ENCODE assay signal across 8 mouse cellular contexts in genomic region chr11:71033163-71033761, GRCm38 (mm10). TPM values are rescaled to one million over a fixed set of nuclear protein-coding genes. Genes with fewer than 3 reads are reported as not detected.
DNase-seq lines count a peak whose midpoint lies in the region; ATAC-seq and TF ChIP-seq lines count a peak whose summit lies in the region.

TSS of gene 6330403K07Rik (minus strand) at chr11:71033513.

- TF ChIP-seq POLR2A in olfactory bulb, adult 2 months (IDR thresholded peaks at IDR 0.05; ENCODE audit: insufficient read depth, low read depth, low read length), result 0 out of 2 replicates have a peak, but pooled peaks have one; percentile 37

- ATAC-seq in kidney, embryonic 16.5 days (ENCODE audit: low FRiP score, low TSS enrichment), result peak; percentile 98
- ATAC-seq in kidney, postnatal 0 days (replicated peaks; ENCODE audit: low FRiP score, low read depth), result peak; percentile 92
- peak; percentile 76 for ATAC-seq in liver, embryonic 12.5 days

- H3K4me2 ChIP-seq in kidney, embryonic 16.5 days (replicated peaks; ENCODE audit: low read depth, low read length), result peak within 1 kb of the TSS; percentile 87
- H3K4me2 ChIP-seq in kidney, postnatal 0 days (ENCODE audit: low read length), result peak within 1 kb of the TSS; percentile 90
- peak within 1 kb of the TSS; percentile 62 for H3K4me2 ChIP-seq in liver, embryonic 12.5 days

- no peaks in the 10 kb centered on the region for H3K36me3 ChIP-seq in kidney, embryonic 16.5 days (ENCODE audit: insufficient read depth, low read length)
- H3K36me3 ChIP-seq in kidney, postnatal 0 days (ENCODE audit: insufficient read depth, low read length), result no peaks in the 10 kb centered on the region
- H3K36me3 ChIP-seq in liver, embryonic 12.5 days, result peaks cover 5% of the 10 kb centered on the region

- peak within 1 kb of the TSS; percentile 57 for H3K27ac ChIP-seq in kidney, embryonic 16.5 days (ENCODE audit: low read length)
- H3K27ac ChIP-seq in kidney, postnatal 0 days, result 0 out of 2 replicates have a peak within 1 kb of the TSS, but pooled peaks have one; percentile 36
- no peak within 1 kb of the TSS for H3K27ac ChIP-seq in liver, embryonic 12.5 days
- H3K27ac ChIP-seq in olfactory bulb, adult 2 months (ENCODE audit: insufficient read depth, low read depth, low read length), result peak within 1 kb of the TSS; percentile 92

- H3K4me3 ChIP-seq in kidney, embryonic 16.5 days (ENCODE audit: low read length), result peak within 1 kb of the TSS; percentile 64
- peak within 1 kb of the TSS; percentile 53 for H3K4me3 ChIP-seq in kidney, postnatal 0 days (replicated peaks; ENCODE audit: low read depth, low read length)
- H3K4me3 ChIP-seq in liver, embryonic 12.5 days, result peak within 1 kb of the TSS; percentile 45
- H3K4me3 ChIP-seq in olfactory bulb, adult 2 months (ENCODE audit: insufficient read depth, low read depth, low read length), result peak within 1 kb of the TSS; percentile 60

- H3K9ac ChIP-seq in kidney, embryonic 16.5 days (replicated peaks; ENCODE audit: low read length), result peak within 1 kb of the TSS; percentile 71
- peak within 1 kb of the TSS; percentile 56; the same call in 1 of the 2 replicates for H3K9ac ChIP-seq in kidney, postnatal 0 days (ENCODE audit: low read depth, low read length)
- peak within 1 kb of the TSS; percentile 31; the same call in 1 of the 2 replicates for H3K9ac ChIP-seq in liver, embryonic 12.5 days

- H3K9me3 ChIP-seq in kidney, embryonic 16.5 days (ENCODE audit: low read length), result no peaks in the 10 kb centered on the region
- no peaks in the 10 kb centered on the region for H3K9me3 ChIP-seq in kidney, postnatal 0 days (replicated peaks; ENCODE audit: low read length)
- H3K9me3 ChIP-seq in liver, embryonic 12.5 days (replicated peaks), result no peaks in the 10 kb centered on the region

- DNase-seq in kidney, adult 8-10 months, result no peak
- peak; percentile 43 for DNase-seq in cerebellum, adult 9-11 months
- DNase-seq in frontal cortex, adult 2 months (ENCODE audit: extremely low spot score in 1 of 2, low spot score in 1 of 2), result peak; percentile 64 to 72
- DNase-seq in kidney, postnatal 0 days (ENCODE audit: low spot score), result peak; percentile 81
- no peak for DNase-seq in urinary bladder, postnatal 10 days (ENCODE audit: low spot score)

- WGBS in kidney, embryonic 16.5 days, result 0% methylated on average over 30 of the region's 31 CpGs
- WGBS in kidney, postnatal 0 days, result under 1% methylated on average over 31 of the region's 31 CpGs
- 2% methylated on average over 30 of the region's 31 CpGs for WGBS in liver, embryonic 12.5 days (ENCODE audit: insufficient replicate concordance)
- 1% methylated on average over 31 of the region's 31 CpGs for WGBS in olfactory bulb, adult 2 months

- H3K4me1 ChIP-seq in kidney, embryonic 16.5 days (ENCODE audit: insufficient read depth, low read length), result peaks cover 4% of the 10 kb centered on the region; the same call in 1 of the 2 replicates
- peaks cover 8% of the 10 kb centered on the region; the same call in 1 of the 2 replicates for H3K4me1 ChIP-seq in kidney, postnatal 0 days (replicated peaks; ENCODE audit: insufficient read depth, low read length)
- H3K4me1 ChIP-seq in liver, embryonic 12.5 days, result peaks cover 16% of the 10 kb centered on the region
- 0 out of 2 replicates have a peak, but pooled peaks cover 5% of the 10 kb centered on the region for H3K4me1 ChIP-seq in olfactory bulb, adult 2 months (ENCODE audit: control insufficient read depth, insufficient read depth, low read length)

- no peak for TF ChIP-seq CTCF in kidney, postnatal 0 days (IDR thresholded peaks at IDR 0.05; ENCODE audit: low read depth)
- no peak for TF ChIP-seq CTCF in olfactory bulb, adult 2 months (IDR thresholded peaks at IDR 0.05; ENCODE audit: insufficient read depth, low read depth, low read length)

- H3K27me3 ChIP-seq in kidney, embryonic 16.5 days (ENCODE audit: insufficient read depth, low read length), result no peaks in the 10 kb centered on the region
- H3K27me3 ChIP-seq in kidney, postnatal 0 days (ENCODE audit: insufficient read depth, low read length), result no peaks in the 10 kb centered on the region
- H3K27me3 ChIP-seq in liver, embryonic 12.5 days (replicated peaks), result peaks cover 27% of the 10 kb centered on the region

RNA-seq across cellular contexts. Expression of gene 6330403K07Rik, which starts in this region (rescaled TPM):
- polyA plus RNA-seq in kidney, embryonic 16.5 days (2015; fragmentation: Nextera tagmentation; extraction: Ambion mirVana), result 56.7 and 59.7 TPM in 2 replicates
- polyA plus RNA-seq in frontal cortex, adult 2 months (2012; rRNA removed), result 367 and 395 TPM in 2 replicates
- polyA plus RNA-seq in kidney, postnatal 0 days (2015; fragmentation: Nextera tagmentation; extraction: Ambion mirVana), result 32.5 and 36.5 TPM in 2 replicates
- polyA plus RNA-seq in liver, embryonic 12.5 days (2016; fragmentation: Nextera tagmentation; extraction: Ambion mirVana), result 12.9 and 14.1 TPM in 2 replicates
- polyA plus RNA-seq in olfactory bulb, adult 2 months (2012; ENCODE audit: insufficient read depth, insufficient read length, low replicate concordance, missing spikeins), result not detected in 2 replicates

Comparison
In these comparisons a context has a peak if more than half of its experiments do, and no peak if none do; other contexts are left out.
1. DNase-seq: peak in cerebellum, adult 9-11 months (single experiment), frontal cortex, adult 2 months (2 of 2) and kidney, postnatal 0 days (single experiment); none in kidney, adult 8-10 months (0 of 2) and urinary bladder, postnatal 10 days (single experiment).
2. Peak in every context shown above with its lines, with median percentiles within 50 percentile points of each other: ATAC-seq, H3K4me2 ChIP-seq, H3K4me3 ChIP-seq and H3K9ac ChIP-seq.